Mouse (Mus musculus): ENCODE data around the gene Mapk14.
A peak's percentile ranks its signal among the peaks of the same experiment; 100 is the strongest.

GRCm38 (mm10) chr17:28743916-28744315, 52.8 kb downstream of the Mapk14 start:
- TF ChIP-seq CTCF (conservative IDR thresholded peaks at IDR 0.05; ENCODE audit: insufficient read depth, insufficient read length, low read depth, low read length), result peak; percentile 21; the same call in 1 of the 2 replicates
- TF ChIP-seq POLR2A (IDR thresholded peaks at IDR 0.05; ENCODE audit: low read depth, low read length), result no peak

All from kidney, adult 2 months (tissue).